Mouse (Mus musculus): ENCODE measurements around the gene Nrn1l. TPM values are rescaled to one million over a fixed set of nuclear protein-coding genes. Genes with fewer than 3 reads are reported as not detected.

The Nrn1l gene
- 0.29 and 0.40 TPM in 2 replicates for polyA plus RNA-seq (2014; fragmentation: Nextera tagmentation; extraction: Ambion mirVana)

DNA sequence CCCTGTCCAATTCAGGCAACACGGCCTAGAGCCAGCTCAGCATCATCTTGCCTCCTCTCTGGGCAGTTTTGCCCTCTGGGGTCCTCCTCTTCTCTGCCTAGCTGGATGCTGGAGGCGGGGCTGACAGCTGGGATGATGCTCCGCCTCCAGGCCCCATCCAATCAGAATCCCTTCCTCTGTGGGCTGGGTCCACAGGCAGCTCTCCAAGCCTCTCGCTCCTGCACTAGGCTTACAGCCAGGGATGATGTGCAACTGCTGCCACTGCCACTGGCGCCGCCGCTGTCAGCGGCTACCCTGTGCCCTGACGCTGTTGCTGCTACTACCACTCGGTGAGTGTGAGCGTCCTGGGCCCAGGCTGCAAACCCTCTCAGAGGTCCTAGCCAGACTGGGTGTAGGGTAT is at the start of gene Nrn1l:
TSS of gene Nrn1l (plus strand) at position 229 of the 400 bp plus-strand sequence.
- no peaks in the 10 kb centered on the region for H3K27me3 ChIP-seq (ENCODE audit: control insufficient read depth, insufficient read depth, low read length)
- peak; percentile 93 for ATAC-seq (ENCODE audit: low FRiP score)
- H3K4me1 ChIP-seq (ENCODE audit: control insufficient read depth, insufficient read depth, low read length) = 0 out of 2 replicates have a peak, but pooled peaks cover 2% of the 10 kb centered on the region
- no peak within 1 kb of the TSS for H3K4me2 ChIP-seq
- H3K27ac ChIP-seq (ENCODE audit: low read depth, low read length) = no peak within 1 kb of the TSS
- no peak within 1 kb of the TSS for H3K9ac ChIP-seq (ENCODE audit: low read length)
- 5% methylated on average over 11 of the region's 11 CpGs for WGBS
- H3K9me3 ChIP-seq (ENCODE audit: control insufficient read depth, low read length) = no peaks in the 10 kb centered on the region
- peaks cover 22% of the 10 kb centered on the region for H3K36me3 ChIP-seq (ENCODE audit: control insufficient read depth, insufficient read depth, low read length)
- no peak within 1 kb of the TSS for H3K4me3 ChIP-seq (ENCODE audit: low read depth, low read length)
- DNase-seq (ENCODE audit: low spot score, missing footprints) = peak; percentile 93

DNA sequence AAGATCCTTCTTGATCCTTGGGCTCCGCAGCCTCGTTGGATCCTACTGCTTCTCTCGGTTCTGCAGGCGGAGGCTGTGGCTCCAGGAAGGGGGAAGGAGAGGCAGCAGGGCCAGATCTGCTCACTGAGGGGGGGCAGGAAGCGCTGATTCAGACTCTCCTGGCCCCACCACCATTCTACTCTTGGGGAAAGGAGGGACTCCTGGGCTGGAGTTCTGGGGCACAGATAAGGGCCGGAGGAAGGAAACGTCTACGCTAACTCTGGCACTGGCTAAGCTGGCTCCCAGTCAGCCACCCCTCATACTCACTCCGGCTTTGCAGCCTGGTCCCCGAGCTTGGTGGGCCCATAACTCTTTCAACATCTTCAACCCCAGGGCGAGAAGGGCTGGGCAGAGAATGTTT is 46.7 kb upstream of the Nrn1l start:
- 88% methylated on average over 11 of the region's 11 CpGs for WGBS
- Histone ChIP-seq H3K27me3 (ENCODE audit: control insufficient read depth, insufficient read depth, low read length) (no peaks in the 10 kb centered on the region), H3K9ac (ENCODE audit: low read length) (no peak overlapping the region), H3K4me2 (no peak overlapping the region), H3K9me3 (ENCODE audit: control insufficient read depth, low read length) (no peaks in the 10 kb centered on the region), H3K27ac (ENCODE audit: low read depth, low read length) (no peak overlapping the region), H3K36me3 (ENCODE audit: control insufficient read depth, insufficient read depth, low read length) (peaks cover 31% of the 10 kb centered on the region), H3K4me3 (ENCODE audit: low read depth, low read length) (no peak overlapping the region), H3K4me1 (ENCODE audit: control insufficient read depth, insufficient read depth, low read length) (peaks cover 6% of the 10 kb centered on the region)
- DNase-seq (ENCODE audit: low spot score, missing footprints) (no peak), ATAC-seq (ENCODE audit: low FRiP score) (no peak)

DNA sequence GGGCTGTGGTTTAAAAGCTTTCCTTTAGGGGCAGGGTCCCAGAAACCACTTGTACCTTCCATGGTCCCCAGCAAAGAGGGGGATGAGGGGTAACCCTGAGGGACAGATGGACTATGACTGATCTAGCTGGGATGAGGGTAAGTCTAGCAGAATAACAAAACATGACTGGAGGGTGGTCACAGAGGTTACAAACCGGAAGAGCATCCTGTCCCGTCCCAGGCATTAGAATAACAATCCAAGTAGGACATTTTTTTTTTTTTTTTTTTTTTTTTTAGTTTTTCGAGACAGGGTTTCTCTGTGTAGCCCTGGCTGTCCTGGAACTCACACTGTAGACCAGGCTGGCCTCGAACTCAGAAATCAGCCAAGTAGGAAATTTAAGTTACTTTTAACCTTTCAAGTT is 43.4 kb upstream of the Nrn1l start:
- WGBS = 77% methylated on average over 4 of the region's 4 CpGs
- no peak overlapping the region for H3K27ac ChIP-seq (ENCODE audit: low read depth, low read length)
- H3K27me3 ChIP-seq (ENCODE audit: control insufficient read depth, insufficient read depth, low read length) = no peaks in the 10 kb centered on the region
- no peak for DNase-seq (ENCODE audit: low spot score, missing footprints)
- H3K4me3 ChIP-seq (ENCODE audit: low read depth, low read length) = no peak overlapping the region
- ATAC-seq (ENCODE audit: low FRiP score) = no peak
- H3K36me3 ChIP-seq (ENCODE audit: control insufficient read depth, insufficient read depth, low read length) = peaks cover 22% of the 10 kb centered on the region
- H3K4me1 ChIP-seq (ENCODE audit: control insufficient read depth, insufficient read depth, low read length) = peaks cover 6% of the 10 kb centered on the region
- no peaks in the 10 kb centered on the region for H3K9me3 ChIP-seq (ENCODE audit: control insufficient read depth, low read length)
- H3K4me2 ChIP-seq = no peak overlapping the region; the same call in 1 of the 2 replicates
- no peak overlapping the region for H3K9ac ChIP-seq (ENCODE audit: low read length)

DNA sequence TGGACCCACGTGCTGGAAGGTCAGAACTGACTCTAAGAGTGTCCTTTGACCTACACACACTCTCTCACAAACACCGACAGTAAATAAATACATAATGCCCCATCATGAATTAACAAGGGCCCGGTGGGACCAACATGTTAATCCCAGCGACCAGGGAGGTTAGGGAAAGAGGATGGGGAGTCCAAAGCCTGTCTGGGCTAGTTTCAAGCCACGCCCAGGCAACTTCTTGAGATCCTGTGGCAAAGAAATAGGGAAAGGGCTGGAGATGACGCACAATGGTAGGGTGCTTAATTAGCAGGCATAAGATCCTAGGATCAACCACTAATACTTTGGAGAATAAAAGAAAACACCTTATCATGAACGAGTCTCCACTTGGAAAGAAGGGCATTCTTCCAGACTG is 42.8 kb upstream of the Nrn1l start:
- no peak overlapping the region for H3K4me3 ChIP-seq (ENCODE audit: low read depth, low read length)
- 82% methylated on average over 7 of the region's 7 CpGs for WGBS
- DNase-seq (ENCODE audit: low spot score, missing footprints) = no peak
- H3K27ac ChIP-seq (ENCODE audit: low read depth, low read length) = no peak overlapping the region
- H3K9ac ChIP-seq (ENCODE audit: low read length) = peak overlapping the region; percentile 22; the same call in 1 of the 2 replicates
- H3K27me3 ChIP-seq (ENCODE audit: control insufficient read depth, insufficient read depth, low read length) = no peaks in the 10 kb centered on the region
- peaks cover 22% of the 10 kb centered on the region for H3K36me3 ChIP-seq (ENCODE audit: control insufficient read depth, insufficient read depth, low read length)
- no peak for ATAC-seq (ENCODE audit: low FRiP score)
- H3K4me1 ChIP-seq (ENCODE audit: control insufficient read depth, insufficient read depth, low read length) = peaks cover 6% of the 10 kb centered on the region
- H3K4me2 ChIP-seq = peak overlapping the region; percentile 31
- no peaks in the 10 kb centered on the region for H3K9me3 ChIP-seq (ENCODE audit: control insufficient read depth, low read length)

DNA sequence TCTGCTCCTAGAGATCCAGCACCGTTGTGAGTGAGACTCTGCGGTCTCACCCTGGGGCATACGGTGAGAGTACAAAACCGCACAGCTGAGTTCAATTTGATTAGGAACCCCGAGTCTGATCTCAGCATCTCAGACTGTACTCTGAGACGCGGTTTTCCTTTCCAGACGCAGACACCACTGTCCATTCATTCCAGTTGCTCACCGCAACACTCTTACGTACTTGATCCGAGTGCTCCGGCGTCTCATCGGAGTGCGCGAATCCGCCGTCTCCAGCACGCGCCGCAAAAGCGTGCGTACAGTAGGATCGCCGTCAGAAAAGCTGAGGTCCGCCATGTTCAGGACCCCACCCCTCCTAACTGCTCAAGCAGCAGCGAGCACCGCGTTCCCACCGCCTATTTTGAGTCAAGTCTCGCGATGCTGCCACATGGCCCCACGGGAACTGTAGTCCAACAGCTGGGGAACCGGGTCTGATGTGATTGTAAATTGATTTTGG is 41.7 kb upstream of the Nrn1l start:
- Histone ChIP-seq H3K9ac (ENCODE audit: low read length) (peak overlapping the region; percentile 69), H3K27ac (ENCODE audit: low read depth, low read length) (no peak overlapping the region), H3K4me1 (ENCODE audit: control insufficient read depth, insufficient read depth, low read length) (peaks cover 15% of the 10 kb centered on the region), H3K9me3 (ENCODE audit: control insufficient read depth, low read length) (no peaks in the 10 kb centered on the region), H3K36me3 (ENCODE audit: control insufficient read depth, insufficient read depth, low read length) (peaks cover 14% of the 10 kb centered on the region), H3K4me2 (peak overlapping the region; percentile 48), H3K27me3 (ENCODE audit: control insufficient read depth, insufficient read depth, low read length) (no peaks in the 10 kb centered on the region), H3K4me3 (ENCODE audit: low read depth, low read length) (peak overlapping the region; percentile 81)
- WGBS = under 1% methylated on average over 34 of the region's 34 CpGs
- peak; percentile 97 for DNase-seq (ENCODE audit: low spot score, missing footprints)
- ATAC-seq (ENCODE audit: low FRiP score) = peak; percentile 80

DNA sequence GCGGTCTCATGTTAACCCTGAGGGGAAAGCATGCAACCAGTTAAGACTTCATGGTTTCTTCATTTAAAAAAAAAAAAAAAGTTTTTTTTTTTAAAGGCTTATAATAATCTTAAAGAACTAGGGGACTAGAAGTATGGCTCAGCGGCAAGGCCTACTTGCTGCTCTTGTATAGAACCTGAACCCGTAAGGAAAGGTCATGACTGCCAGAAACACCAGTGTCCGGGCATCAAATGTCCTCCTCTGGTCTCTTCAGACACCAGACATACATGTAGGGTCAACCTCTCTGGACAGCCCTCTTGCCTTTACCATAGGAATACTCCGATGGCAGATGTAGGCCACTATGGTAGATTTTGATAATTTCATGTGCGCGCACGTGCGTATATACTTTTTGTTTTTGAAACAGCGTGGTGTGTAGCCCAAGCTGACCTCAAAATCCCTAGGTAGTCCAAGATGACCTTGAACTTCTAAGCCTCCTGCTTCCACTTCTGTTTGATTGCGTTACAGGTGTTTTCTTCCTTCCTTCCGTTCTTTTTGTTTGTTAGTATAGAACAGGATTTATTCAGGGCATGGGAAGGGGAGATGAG is 41.1 kb upstream of the Nrn1l start:
- ATAC-seq (ENCODE audit: low FRiP score) (no peak), DNase-seq (ENCODE audit: low spot score, missing footprints) (peak; percentile 89)
- Histone ChIP-seq H3K9me3 (ENCODE audit: control insufficient read depth, low read length) (no peaks in the 10 kb centered on the region), H3K36me3 (ENCODE audit: control insufficient read depth, insufficient read depth, low read length) (peaks cover 11% of the 10 kb centered on the region), H3K9ac (ENCODE audit: low read length) (no peak overlapping the region), H3K27ac (ENCODE audit: low read depth, low read length) (no peak overlapping the region), H3K4me1 (ENCODE audit: control insufficient read depth, insufficient read depth, low read length) (peaks cover 20% of the 10 kb centered on the region), H3K4me3 (ENCODE audit: low read depth, low read length) (no peak overlapping the region), H3K27me3 (ENCODE audit: control insufficient read depth, insufficient read depth, low read length) (no peaks in the 10 kb centered on the region), H3K4me2 (no peak overlapping the region)
- WGBS = 84% methylated on average over 12 of the region's 12 CpGs

DNA sequence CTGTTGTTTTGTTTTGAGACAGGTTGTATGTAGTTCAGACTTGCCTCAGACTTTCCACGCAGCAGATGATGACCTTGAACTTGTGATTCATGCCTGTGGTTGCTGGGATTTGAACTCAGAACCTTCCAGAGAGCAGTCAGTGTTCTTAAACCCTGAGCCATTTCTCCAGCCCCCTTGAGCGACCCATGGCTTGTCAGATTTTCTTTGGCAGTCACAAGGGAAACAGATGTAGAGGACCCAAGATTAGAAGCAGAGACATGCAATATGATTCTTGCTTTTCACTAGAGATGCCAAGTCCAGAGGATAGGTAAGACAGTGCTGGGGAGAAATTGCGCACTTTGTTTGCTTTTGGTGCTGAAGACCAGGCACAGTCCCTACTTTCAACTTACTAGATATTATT is 40.2 kb upstream of the Nrn1l start, which contains the start of gene Cenpt:
TSS of gene Cenpt (minus strand) at position 101 of the 400 bp plus-strand sequence.
- no peaks in the 10 kb centered on the region for H3K27me3 ChIP-seq (ENCODE audit: control insufficient read depth, insufficient read depth, low read length)
- H3K4me2 ChIP-seq = no peak within 1 kb of the TSS
- no peak within 1 kb of the TSS for H3K27ac ChIP-seq (ENCODE audit: low read depth, low read length)
- H3K4me3 ChIP-seq (ENCODE audit: low read depth, low read length) = no peak within 1 kb of the TSS
- no peaks in the 10 kb centered on the region for H3K9me3 ChIP-seq (ENCODE audit: control insufficient read depth, low read length)
- DNase-seq (ENCODE audit: low spot score, missing footprints) (no peak), ATAC-seq (ENCODE audit: low FRiP score) (no peak)
- no peak within 1 kb of the TSS for H3K9ac ChIP-seq (ENCODE audit: low read length)
- H3K36me3 ChIP-seq (ENCODE audit: control insufficient read depth, insufficient read depth, low read length) = peaks cover 8% of the 10 kb centered on the region; the same call in 1 of the 2 replicates
- WGBS = 88% methylated on average over 3 of the region's 3 CpGs
- H3K4me1 ChIP-seq (ENCODE audit: control insufficient read depth, insufficient read depth, low read length) = peaks cover 26% of the 10 kb centered on the region

DNA sequence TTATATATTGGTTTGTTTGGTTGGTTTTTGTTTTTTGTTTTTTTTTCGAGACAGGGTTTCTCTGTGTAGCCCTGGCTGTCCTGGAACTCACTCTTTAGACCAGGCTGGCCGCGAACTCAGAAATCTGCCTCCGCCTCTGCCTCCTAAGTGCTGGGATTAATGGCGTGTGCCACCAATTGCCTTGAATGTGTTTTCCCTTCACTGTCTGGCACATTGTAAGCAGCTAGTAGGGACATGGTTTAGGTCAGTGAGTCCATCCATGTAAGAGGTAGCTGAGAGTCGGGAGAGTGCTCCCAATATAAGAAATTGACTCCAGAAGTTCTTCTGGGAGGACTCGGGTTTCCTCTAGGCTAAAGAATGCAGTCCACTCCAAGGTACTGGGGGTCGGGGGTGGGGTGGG is 39.1 kb upstream of the Nrn1l start:
- Histone ChIP-seq H3K27ac (ENCODE audit: low read depth, low read length) (no peak overlapping the region), H3K36me3 (ENCODE audit: control insufficient read depth, insufficient read depth, low read length) (peaks cover 1% of the 10 kb centered on the region; the same call in 1 of the 2 replicates), H3K4me1 (ENCODE audit: control insufficient read depth, insufficient read depth, low read length) (peaks cover 27% of the 10 kb centered on the region), H3K9me3 (ENCODE audit: control insufficient read depth, low read length) (no peaks in the 10 kb centered on the region), H3K9ac (ENCODE audit: low read length) (no peak overlapping the region), H3K4me3 (ENCODE audit: low read depth, low read length) (peak overlapping the region; percentile 71), H3K4me2 (0 out of 2 replicates have a peak overlapping the region, but pooled peaks have one; percentile 4), H3K27me3 (ENCODE audit: control insufficient read depth, insufficient read depth, low read length) (no peaks in the 10 kb centered on the region)
- WGBS = 29% methylated on average over 8 of the region's 8 CpGs
- DNase-seq (ENCODE audit: low spot score, missing footprints) = no peak
- ATAC-seq (ENCODE audit: low FRiP score) = no peak

DNA sequence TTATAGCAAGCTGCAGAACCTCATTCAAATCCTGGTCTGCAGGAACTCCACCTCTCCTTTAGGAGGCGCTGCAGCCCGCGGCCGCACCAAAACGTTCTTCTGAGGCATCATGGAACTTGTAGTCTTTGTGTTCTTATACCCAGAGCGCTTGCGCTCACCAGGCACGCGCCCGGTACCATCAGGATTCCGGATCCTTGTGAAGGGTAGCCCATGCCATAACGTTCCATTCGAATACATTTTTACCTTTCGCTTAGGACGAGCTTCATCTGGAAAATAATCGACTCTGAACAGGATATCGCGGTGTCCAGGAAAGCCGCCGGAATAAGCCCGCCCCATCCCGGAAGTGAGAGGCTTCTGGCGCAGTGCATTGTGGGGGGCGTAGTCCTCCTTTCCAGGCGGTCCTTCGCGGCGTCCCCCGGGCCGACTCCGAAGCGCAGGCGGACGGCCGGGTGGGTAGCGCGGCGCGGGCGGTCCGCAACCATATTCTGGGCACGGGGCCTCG is 38.6 kb upstream of the Nrn1l start, which contains the start of gene Thap11:
TSS of gene Thap11 (plus strand) at position 418 of the 502 bp plus-strand sequence.
- H3K4me3 ChIP-seq (ENCODE audit: low read depth, low read length) = peak within 1 kb of the TSS; percentile 71
- H3K36me3 ChIP-seq (ENCODE audit: control insufficient read depth, insufficient read depth, low read length) = no peaks in the 10 kb centered on the region
- H3K9ac ChIP-seq (ENCODE audit: low read length) = peak within 1 kb of the TSS; percentile 61
- H3K4me1 ChIP-seq (ENCODE audit: control insufficient read depth, insufficient read depth, low read length) = peaks cover 31% of the 10 kb centered on the region
- ATAC-seq (ENCODE audit: low FRiP score) = peak; percentile 91
- peak; percentile 100 for DNase-seq (ENCODE audit: low spot score, missing footprints)
- H3K27me3 ChIP-seq (ENCODE audit: control insufficient read depth, insufficient read depth, low read length) = no peaks in the 10 kb centered on the region
- under 1% methylated on average over 43 of the region's 43 CpGs for WGBS
- peak within 1 kb of the TSS; percentile 98 for H3K4me2 ChIP-seq
- no peaks in the 10 kb centered on the region for H3K9me3 ChIP-seq (ENCODE audit: control insufficient read depth, low read length)
- H3K27ac ChIP-seq (ENCODE audit: low read depth, low read length) = peak within 1 kb of the TSS; percentile 74
